Mouse (Mus musculus): Measurements from ENCODE around the gene Fam19a1.

GRCm38 (mm10) chr6:96595201-96595600, 482.2 kb downstream of the Fam19a1 start:
- TF ChIP-seq POLR2A (IDR thresholded peaks at IDR 0.05; ENCODE audit: borderline replicate concordance, low read depth, low read length) (no peak), CTCF (IDR thresholded peaks at IDR 0.05; ENCODE audit: low read depth, low read length) (no peak)

Measured in bone marrow macrophage, adult 2 months (primary cell).